Mouse (Mus musculus) liver, adult 2 months (tissue): ENCODE results near the gene Sco1. TPM values are rescaled to one million over a fixed set of nuclear protein-coding genes. Genes with fewer than 3 reads are reported as not detected.
"Not testable (repeated sequence)": the region's sequence is repeated elsewhere in the genome, so short reads cannot be mapped to it uniquely, and the experiment has no call there.

ENCODE experiments used
- DNase-seq: peaks from one replicate; pipeline ENCODE4 v3.0.0-alpha.2; 2011; ENCODE audit warnings: low read depth, low spot score; ENCODE audit errors: extremely low read depth
- H3K27ac ChIP-seq: fragments of 200-500 bp; replicated peaks from 2 replicates; pipeline ENCODE4 v1.5.1; 2012; ENCODE audit warnings: low read depth, mild to moderate bottlenecking, control low read depth, inconsistent platforms, low read length; ENCODE audit not compliant: insufficient read depth
- H3K27me3 ChIP-seq: fragments of 200-500 bp; 2 replicates; pipeline ENCODE4 v1.6.1; 2012; ENCODE audit warnings: mild to moderate bottlenecking, moderate library complexity, low read length, inconsistent platforms; ENCODE audit not compliant: control insufficient read depth, insufficient read depth
- H3K36me3 ChIP-seq: fragments of 200-500 bp; 2 replicates; pipeline ENCODE4 v1.6.1; 2012; ENCODE audit warnings: low read length, inconsistent platforms; ENCODE audit not compliant: control insufficient read depth, insufficient read depth
- H3K4me1 ChIP-seq: fragments of 200-500 bp; 2 replicates; pipeline ENCODE4 v1.6.1; 2011; ENCODE audit warnings: low read length; ENCODE audit not compliant: control insufficient read depth, insufficient read depth
- H3K4me3 ChIP-seq: fragments of 200-500 bp; 2 replicates; pipeline ENCODE4 v1.5.1; 2011; ENCODE audit warnings: low read depth, mild to moderate bottlenecking, control low read depth, low read length, moderate library complexity; ENCODE audit not compliant: insufficient read depth
- H3K79me2 ChIP-seq: fragments of 200-500 bp; 2 replicates; pipeline ENCODE4 v1.6.1; 2012; ENCODE audit warnings: inconsistent platforms, mild to moderate bottlenecking, low read length, moderate library complexity; ENCODE audit not compliant: control insufficient read depth, insufficient read depth
- H3K9ac ChIP-seq: fragments of 200-500 bp; 2 replicates; pipeline ENCODE4 v1.6.1; 2012; ENCODE audit warnings: low read depth, mild to moderate bottlenecking, control low read depth, inconsistent platforms, low read length
- CTCF ChIP-seq: fragments of 200-500 bp; IDR thresholded peaks from 2 replicates; pipeline ENCODE4 v1.5.1; 2011; ENCODE audit warnings: low read depth, low read length, control low read depth
- POLR2A ChIP-seq: fragments of 200-500 bp; IDR thresholded peaks from 2 replicates; pipeline ENCODE4 v1.6.1; 2011; ENCODE audit warnings: low read length, control low read depth; ENCODE audit not compliant: insufficient read depth; ENCODE audit errors: extremely low read depth
- WGBS: fragments of 180-500 bp; shearing (Covaris S2); methylation state at CpG from one replicate; pipeline ENCODE4 v1.1.7; 2018; 5-methylcytosine and 5-hydroxymethylcytosine counted together
- polyA plus RNA-seq: library from polyadenylated mRNA; depleted of rRNA; stranded (reverse); fragments of >200 nt; gene quantifications from 2 replicates; pipeline ENCODE4 v1.2.3, GENCODE M21; 2012
- total RNA-seq: library from RNA; depleted of rRNA; stranded (reverse); fragments of >200 nt; gene quantifications from 2 replicates; pipeline ENCODE4 v1.2.3, GENCODE M21; 2014

The Sco1 gene
- total and polyA plus RNA-seq, 2 experiments: 4.8 to 11.5 TPM

GRCm38 (mm10) chr11:67017801-67018591 is 34.5 kb upstream of the Sco1 start:
- no peaks in the 10 kb centered on the region for H3K27me3 ChIP-seq
- H3K4me3 ChIP-seq: no peak overlapping the region
- H3K79me2 ChIP-seq: no peaks in the 10 kb centered on the region
- DNase-seq: no peak
- no peak overlapping the region for H3K27ac ChIP-seq
- TF ChIP-seq POLR2A: no peak
- no peak for TF ChIP-seq CTCF
- WGBS: 27% methylated on average over 12 of the region's 12 CpGs
- H3K36me3 ChIP-seq: no peaks in the 10 kb centered on the region
- H3K4me1 ChIP-seq: peaks cover 2% of the 10 kb centered on the region; the same call in 1 of the 2 replicates
- H3K9ac ChIP-seq: no peak overlapping the region

- peaks cover 3% of the 10 kb centered on the region; the same call in 1 of the 2 replicates for H3K4me1 ChIP-seq
- TF ChIP-seq POLR2A: no peak
- TF ChIP-seq CTCF: no peak
- no peak overlapping the region for H3K9ac ChIP-seq
- 67% methylated on average over 7 of the region's 7 CpGs for WGBS
- no peaks in the 10 kb centered on the region for H3K79me2 ChIP-seq
- DNase-seq: no peak
- no peaks in the 10 kb centered on the region for H3K27me3 ChIP-seq
- no peak overlapping the region for H3K4me3 ChIP-seq
- no peaks in the 10 kb centered on the region for H3K36me3 ChIP-seq
- no peak overlapping the region for H3K27ac ChIP-seq
These were observed 32.6 kb upstream of the Sco1 start for GRCm38 (mm10) chr11:67019711-67020475.

- WGBS: 1% methylated on average over 12 of the region's 12 CpGs
- Histone ChIP-seq H3K79me2 (0 out of 2 replicates have a peak, but pooled peaks cover 3% of the 10 kb centered on the region), H3K9ac (no peak overlapping the region), H3K4me3 (no peak overlapping the region), H3K4me1 (peaks cover 7% of the 10 kb centered on the region; the same call in 1 of the 2 replicates), H3K27me3 (no peaks in the 10 kb centered on the region), H3K36me3 (no peaks in the 10 kb centered on the region), H3K27ac (no peak overlapping the region)
- peak; percentile 75 for TF ChIP-seq CTCF
- no peak for TF ChIP-seq POLR2A
- peak; percentile 85 for DNase-seq
These were observed 31.5 kb upstream of the Sco1 start for GRCm38 (mm10) chr11:67020948-67021347.

- 84% methylated on average over 13 of the region's 13 CpGs for WGBS
These were observed 29.9 kb upstream of the Sco1 start for GRCm38 (mm10) chr11:67022354-67023115.

GRCm38 (mm10) chr11:67023191-67023590 is 29.3 kb upstream of the Sco1 start:
- not testable (repeated sequence) for H3K27me3 ChIP-seq, H3K79me2 ChIP-seq, H3K9ac ChIP-seq, DNase-seq, H3K27ac ChIP-seq, H3K36me3 ChIP-seq, H3K4me1 ChIP-seq, H3K4me3 ChIP-seq
- WGBS: 42% methylated on average over 1 of the region's 1 CpGs

More at GRCm38 (mm10) chr11:67022354-67023115, 29.9 kb upstream of the Sco1 start:
- TF ChIP-seq CTCF (peak; percentile 44; the same call in 1 of the 2 replicates), POLR2A (no peak)
- Histone ChIP-seq H3K27me3 (no peaks in the 10 kb centered on the region), H3K9ac (no peak overlapping the region), H3K27ac (no peak overlapping the region), H3K4me1 (peaks cover 7% of the 10 kb centered on the region; the same call in 1 of the 2 replicates), H3K79me2 (0 out of 2 replicates have a peak, but pooled peaks cover 3% of the 10 kb centered on the region), H3K4me3 (no peak overlapping the region), H3K36me3 (no peaks in the 10 kb centered on the region)
- DNase-seq: no peak
